Mouse (Mus musculus) thymus, adult 2 months (tissue): ENCODE results near the gene Atad5.

Source experiments
- CTCF ChIP-seq: fragments of 200-500 bp; IDR thresholded peaks from 2 replicates; pipeline ENCODE4 v1.5.1; 2012; ENCODE audit warnings: mild to moderate bottlenecking, control low read depth, low read length, moderate library complexity, borderline replicate concordance; ENCODE audit not compliant: control insufficient read depth, poor library complexity, insufficient read depth; ENCODE audit errors: extremely low read depth
- POLR2A ChIP-seq: fragments of 200-500 bp; IDR thresholded peaks from 2 replicates; pipeline ENCODE4 v1.6.1; 2012; ENCODE audit warnings: mild to moderate bottlenecking, low read length, control low read depth, moderate library complexity; ENCODE audit not compliant: control insufficient read depth, poor library complexity, insufficient read depth; ENCODE audit errors: extremely low read depth

GRCm38 (mm10) chr11:80132050-80132449, 42.9 kb downstream of the Atad5 start:
- TF ChIP-seq POLR2A = no peak
- TF ChIP-seq CTCF = no peak
